Mouse (Mus musculus) layer of hippocampus, postnatal 25 days (tissue): ENCODE results near the gene Krtap28-10. TPM values are rescaled to one million over a fixed set of nuclear protein-coding genes. Genes with fewer than 3 reads are reported as not detected.

Experiments
- DNase-seq, 2 experiments: peaks; one replicate each; pipeline ENCODE4 v3.0.0; 2022; ENCODE audit warnings: mixed read lengths in 2 of 2, low spot score in 1 of 2; ENCODE audit errors: extremely low spot score in 1 of 2
- total RNA-seq, 2 experiments: library from RNA; stranded (reverse); gene quantifications; 2 replicates each; pipeline ENCODE4 v1.2.3; 2021

Gene Krtap28-10
- not detected for total RNA-seq

DNA sequence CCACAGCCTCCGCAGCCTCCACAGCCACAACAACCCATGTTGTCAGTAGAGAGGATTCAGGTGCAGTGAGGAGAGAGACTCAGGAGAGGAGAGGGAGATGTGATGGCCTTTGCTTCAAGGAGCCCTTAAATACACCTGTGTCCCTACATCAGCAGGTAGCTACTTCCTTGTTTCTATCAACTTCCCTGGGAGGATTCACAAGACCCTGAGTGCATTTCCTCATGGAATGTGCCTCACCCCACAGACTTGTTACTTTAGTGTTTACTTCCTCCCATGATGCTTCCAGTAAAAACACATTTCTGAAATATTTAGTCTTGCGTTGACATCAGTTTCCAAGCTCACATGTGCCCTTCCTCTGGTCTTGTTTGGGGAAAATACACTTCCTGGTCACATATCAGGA, at the start of gene Krtap28-10:
Gene Krtap28-10 (minus strand): TSS at position 101 of the 400 bp plus-strand sequence.
- no peak for DNase-seq

DNA sequence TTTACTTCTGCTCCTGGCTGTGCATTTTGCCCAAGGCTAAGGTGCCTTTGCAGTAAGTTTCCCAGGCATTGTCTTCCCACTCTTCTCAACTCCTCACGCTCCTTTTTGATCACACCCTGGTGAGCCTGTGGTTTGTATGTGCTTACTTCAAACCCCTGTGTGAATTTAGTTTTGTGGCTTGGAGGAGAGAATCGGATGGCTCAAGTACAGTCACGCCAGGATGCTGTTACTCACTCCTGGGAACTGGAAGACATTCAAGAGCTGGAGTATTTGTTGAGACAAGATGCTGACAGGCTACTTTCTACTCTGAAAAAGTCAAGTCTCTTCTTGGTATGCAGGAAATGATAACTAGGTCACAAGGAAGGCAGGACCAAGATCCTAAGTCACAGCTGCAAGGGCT, 49.0 kb upstream of the Krtap28-10 start:
- DNase-seq: no peak

DNA sequence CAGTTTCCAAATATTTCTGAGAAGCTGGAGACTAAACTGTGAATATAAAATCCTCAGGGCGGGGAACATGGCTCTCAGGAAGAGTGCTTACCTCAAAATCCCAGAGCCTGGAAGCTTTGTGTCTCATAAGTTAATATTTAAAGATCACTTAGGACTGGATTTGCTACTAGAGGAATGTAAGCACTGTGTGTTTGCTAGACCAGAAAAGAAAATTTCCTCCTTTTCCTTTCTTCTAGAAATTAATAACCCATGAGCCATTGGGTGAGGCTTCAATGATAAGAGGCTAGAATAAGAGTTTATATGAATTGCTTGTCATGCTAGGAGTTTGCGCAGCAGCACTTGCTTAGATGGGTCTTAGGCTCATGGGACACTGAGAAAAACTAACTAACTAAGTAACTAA, 42.5 kb upstream of the Krtap28-10 start:
- no peak for DNase-seq

DNA sequence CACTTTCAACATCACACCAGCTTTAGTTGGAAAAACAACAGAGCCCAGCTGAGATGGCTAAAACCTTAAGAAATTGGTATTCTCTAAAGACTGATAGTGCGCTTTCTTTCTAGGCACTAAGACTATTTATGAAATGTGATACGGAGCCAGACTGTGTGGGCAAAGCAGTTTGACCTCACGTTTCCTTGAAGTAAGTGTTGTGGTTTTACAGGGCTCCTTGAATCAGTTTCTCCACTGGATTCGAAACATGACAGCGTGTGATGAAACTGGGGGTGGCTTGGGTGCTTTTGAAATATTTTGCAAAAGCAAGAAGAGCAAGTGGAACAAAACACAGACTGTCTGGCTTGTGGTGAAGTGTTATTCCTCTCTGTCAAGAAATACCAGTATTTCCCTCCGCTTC, 34.7 kb upstream of the Krtap28-10 start:
- DNase-seq: no peak

DNA sequence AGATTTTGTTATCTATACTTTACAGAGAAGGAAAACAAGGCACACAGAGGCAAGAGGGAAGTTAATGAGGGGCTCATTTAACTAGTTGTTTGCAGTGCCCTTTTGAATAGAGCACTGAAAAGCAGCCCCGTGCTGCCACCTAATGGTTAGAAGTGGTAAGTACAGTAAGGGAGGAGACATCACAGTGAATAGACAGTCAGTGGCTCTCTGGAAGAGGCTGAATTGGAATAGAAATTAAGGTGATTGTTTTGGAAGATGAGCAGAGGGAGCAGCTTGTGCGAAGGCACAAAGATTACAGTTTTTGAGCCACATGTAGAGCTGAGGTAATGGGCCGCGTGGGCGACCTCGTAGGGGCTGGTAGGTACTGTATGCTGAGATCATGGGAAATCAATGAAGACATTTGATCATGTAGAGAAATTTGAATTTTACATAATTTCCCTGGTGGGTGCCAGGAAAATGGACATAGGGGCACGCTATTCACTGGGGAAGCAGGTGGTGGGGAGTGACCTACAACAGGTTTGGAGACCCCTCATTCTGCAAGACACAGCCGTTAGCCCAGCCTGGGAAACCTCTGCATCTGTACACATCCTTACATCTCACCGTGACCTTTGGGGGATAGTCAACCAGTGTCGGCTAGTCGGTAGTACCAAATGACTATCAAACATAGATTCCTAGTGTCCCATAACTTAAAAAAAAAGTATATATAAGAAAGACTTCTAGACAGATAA, 34.1 kb upstream of the Krtap28-10 start:
- no peak for DNase-seq

DNA sequence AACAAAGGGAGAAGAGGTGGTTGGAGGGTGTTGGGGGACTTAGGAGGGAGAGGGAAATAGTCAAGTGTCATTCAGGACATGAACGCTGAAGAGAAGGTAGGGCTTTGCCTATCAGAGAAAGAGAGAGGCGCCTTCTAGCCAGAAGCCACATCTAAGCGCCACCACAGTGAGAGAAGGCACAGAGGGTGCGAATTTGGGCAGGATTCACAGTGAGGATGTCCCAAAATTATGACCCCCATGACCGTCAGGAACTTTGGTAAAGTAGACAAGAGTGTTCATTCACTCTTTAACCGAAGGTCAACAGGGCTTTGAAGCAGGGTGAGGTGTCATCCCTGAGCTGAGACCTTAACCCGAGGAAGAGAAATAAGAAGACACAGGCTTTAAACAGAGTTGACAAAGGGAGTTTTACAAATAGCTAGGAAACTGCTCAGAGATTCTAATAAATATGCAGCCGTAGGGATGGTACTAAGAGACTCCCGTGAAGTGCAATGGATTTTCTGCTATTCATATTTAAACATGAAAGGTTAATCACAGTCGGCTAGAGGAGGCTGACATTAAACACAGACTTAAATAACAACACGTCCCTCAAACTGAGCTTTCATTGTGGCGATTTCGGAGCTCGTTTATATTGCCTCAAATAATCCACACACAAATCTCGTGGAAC, 33.4 kb upstream of the Krtap28-10 start:
- no peak for DNase-seq

DNA sequence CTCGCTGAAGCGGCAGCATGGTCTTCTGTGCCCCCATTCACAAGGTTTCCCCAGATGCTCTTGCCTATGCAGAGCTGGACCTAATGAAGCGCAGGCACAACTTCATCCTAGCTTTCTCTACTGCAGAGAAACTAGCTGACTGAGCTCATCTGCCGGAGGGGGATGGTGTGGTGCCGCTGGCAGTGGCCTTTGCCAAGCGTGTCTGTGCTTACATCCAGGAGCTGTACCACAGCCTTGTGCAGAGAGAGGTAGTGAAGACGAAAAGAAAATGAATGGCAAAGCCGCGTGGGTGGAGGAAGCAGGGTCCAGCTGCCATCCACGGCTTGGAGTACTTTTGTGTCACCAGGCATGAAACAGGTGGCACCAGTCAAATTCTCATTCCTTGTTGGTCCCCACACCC, 24.9 kb upstream of the Krtap28-10 start:
- DNase-seq: peak in 1 of 2 experiments; percentile 3

DNA sequence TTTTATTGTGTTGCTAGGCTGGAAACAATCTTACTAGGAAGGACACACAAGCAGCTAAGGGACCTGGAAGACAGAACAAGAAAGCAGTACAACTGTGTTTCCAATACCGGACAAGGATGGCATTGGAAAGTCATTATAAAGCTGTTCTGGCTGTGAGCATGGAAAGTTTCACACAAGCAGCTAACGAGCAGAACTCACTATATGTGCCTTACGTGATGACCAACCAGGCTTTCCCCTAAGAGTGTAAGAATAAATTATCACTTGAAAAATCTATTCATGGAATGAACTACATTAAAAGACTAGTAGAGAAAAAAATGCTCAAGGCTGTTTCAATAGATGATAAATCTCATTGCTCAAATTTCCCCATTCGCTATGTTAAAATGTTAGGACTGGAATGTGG, 24.3 kb upstream of the Krtap28-10 start:
- no peak for DNase-seq

DNA sequence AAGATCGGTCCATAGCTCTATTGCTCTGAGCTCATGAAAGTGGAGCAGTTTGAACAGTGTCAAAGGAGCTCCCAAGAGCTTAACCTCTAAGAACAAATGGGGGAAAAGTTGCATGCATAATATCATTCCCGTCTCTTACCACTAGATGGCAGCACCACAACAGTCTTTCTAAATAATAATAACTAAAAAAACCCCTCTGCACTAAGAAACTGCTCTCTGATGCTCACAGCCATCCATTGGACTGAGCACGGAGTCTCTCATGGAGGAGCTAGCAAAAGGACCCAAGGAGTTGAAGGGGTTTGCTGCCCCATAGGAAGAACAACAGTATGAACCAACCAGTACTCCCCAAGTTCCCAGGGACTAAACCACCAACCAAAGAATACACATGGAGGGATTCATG, 22.6 kb upstream of the Krtap28-10 start:
- DNase-seq: peak in 1 of 2 experiments; percentile 8

DNA sequence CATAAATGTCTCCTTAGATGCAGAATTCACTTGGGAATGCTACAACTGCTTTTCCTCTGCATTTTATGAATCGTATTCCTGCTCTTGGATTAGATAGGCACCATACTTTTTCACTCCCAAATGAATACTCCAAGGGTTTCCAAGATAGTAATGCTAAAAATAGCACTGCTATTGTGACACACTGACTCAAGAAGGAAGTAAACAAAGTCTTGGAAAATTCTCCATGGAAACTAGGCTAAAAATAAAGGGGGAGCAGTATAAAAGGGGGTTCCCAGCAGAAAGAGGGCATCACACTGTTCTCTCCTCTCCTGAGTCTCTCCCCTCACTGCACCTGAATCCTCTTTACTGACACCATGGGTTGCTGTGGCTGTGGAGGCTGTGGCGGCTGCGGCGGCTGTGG, 18.4 kb upstream of the Krtap28-10 start, which contains the start of gene Krtap28-13:
Gene Krtap28-13 (plus strand): TSS at position 288 of the 400 bp plus-strand sequence.
- DNase-seq: no peak

DNA sequence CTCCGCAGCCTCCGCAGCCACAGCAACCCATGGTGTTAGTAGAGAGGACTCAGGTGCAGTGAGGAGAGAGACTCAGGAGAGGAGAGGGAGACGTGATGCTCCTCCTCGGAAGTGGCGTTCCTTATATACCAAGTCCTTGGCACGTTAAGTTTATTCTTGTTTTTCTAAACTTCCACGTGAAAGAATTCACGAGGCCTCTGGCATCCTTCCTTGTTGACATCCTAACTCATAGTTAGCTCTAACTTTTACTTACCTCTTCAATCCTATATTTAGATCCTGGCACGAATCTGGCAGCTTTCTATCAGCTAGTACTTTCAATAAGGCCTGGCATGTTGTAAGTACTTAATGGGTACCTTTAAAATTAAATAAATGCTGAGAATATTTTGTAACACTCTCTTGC, 17.0 kb upstream of the Krtap28-10 start, which contains the start of gene A030005K14Rik:
Gene A030005K14Rik (minus strand): TSS at position 101 of the 400 bp plus-strand sequence.
- no peak for DNase-seq

DNA sequence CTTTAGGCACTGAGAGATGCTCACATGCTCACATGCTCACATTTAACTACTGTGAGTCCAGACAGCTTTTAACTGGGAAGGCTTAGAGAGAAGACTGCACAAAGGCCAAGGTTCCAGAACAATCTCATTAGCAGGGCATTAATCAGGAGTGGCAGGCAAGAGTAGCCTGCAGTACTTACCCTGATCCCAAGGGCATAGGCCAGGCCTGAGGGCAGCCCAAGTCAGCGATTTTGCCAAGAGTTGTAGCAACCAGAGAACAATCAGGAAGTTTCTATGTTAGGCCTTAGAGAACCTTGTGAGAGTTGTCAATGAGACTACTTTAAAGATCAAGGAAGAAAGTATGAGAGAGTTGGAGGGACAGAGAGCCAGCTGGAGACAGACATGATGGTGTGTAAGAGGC, 16.2 kb upstream of the Krtap28-10 start:
- DNase-seq: no peak

DNA sequence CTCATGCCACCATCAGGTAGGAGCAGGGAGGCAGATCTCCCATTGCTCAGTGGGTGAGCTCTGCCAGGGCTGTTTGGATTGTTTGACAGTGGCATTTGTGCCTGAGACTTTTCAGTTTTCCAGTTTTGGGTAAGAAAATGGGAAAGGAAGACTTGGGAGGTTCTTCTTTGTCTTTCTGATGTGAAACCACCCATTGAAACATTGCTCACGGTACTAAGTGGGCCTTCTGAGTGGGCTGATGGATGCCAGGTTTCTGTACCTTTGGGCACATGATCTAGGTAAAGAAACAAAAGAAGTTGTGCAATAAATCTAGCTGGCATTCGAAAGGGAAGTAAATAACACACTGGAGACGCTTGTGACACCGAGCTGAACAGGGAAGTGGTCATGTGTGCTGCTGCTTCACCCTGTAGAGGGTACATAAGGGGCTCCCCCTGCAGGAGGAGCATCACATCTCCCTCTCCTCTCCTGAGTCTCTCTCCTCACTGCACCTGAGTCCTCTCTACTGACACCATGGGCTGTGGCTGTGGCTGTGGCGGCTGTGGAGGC, 2.7 kb upstream of the Krtap28-10 start, which contains the start of gene Gm47969:
Gene Gm47969 (plus strand): TSS at position 51 of the 546 bp plus-strand sequence.
- DNase-seq: no peak

DNA sequence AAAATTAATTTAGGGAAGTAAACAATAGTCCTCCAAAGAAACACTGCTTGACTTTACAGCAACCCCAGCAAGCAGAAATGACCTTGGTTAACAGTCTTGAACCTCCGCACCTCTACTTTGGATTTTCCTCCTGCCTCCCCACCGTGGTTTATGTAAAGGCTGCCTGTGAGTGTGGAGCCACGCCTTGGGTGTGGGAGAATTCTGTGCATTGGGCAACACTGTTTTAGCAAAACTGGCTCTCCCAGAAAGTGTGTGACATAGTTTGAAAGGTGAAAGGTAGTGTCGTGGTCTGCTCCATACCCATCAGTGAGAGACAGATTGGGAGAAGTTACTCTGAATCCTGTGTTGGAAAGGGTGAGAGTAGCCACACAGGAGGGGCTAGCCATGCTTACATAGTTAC, 3.2 kb downstream of the Krtap28-10 start:
- DNase-seq: no peak

DNA sequence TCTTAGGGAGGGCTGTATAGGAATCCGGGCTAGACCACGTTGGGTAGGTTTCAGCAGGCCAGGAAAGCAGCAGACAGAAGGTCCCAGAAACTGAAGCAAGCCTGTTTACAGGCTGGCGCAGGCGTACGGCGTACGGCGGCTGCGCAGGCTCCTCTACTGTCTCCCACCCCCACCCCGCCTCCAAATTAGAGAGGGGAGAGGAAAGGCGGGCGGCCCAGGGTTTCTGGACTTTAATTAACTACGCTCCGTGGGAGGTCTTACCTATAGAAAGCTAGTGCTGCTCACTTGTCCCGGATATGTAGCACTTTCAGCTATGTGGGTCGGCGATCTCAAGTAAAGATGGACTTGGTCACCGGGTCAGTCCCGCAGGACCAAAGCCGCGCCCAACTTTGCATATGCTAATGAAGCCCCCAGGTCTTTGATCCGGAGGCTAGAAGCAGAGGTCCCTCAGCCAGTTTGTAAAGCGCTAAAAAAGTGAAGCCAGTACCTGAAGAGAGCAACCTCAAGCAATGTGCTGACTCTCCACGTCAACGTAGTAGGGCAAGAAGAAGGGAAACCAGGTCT, 4.1 kb downstream of the Krtap28-10 start, which contains the start of gene Slc19a3:
Gene Slc19a3 (minus strand): TSS at position 340 of the 564 bp plus-strand sequence.
- peak; percentile 23 to 29 for DNase-seq

DNA sequence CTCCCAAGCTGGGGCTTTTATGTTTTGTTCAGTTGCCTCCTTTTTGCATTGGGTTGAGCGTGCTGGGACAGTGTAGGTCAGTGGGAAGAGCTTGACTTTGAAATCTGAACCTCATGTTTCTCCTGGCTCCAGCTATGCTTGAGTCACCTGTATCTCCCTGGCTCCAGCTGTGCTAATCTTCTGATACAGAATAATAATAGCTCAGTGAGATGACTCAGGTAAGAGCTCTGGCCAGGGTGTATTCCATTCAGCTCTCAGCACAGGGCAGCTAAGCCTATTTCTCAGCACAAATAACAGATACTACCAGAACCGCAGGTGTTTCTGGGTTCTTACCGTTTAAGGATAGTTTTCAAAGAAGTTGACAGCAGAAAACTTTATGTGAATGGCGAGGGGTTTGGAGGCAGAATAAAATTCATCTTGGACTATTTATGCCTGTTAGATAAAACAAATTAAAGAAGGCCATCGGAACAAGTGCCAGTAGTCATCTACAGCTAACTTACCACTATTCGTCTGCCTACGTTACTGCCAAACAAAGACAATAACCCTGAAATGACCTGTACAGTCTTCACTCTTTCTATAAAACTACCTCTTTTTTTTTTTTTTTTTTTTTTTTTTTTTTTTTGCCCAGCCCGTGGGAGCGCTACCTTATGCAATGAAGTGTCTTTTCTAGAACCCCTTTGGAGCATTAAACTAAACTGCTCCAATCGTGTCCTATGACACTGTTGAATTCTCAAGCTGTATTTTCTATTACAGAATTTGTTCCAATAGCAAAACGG, 5.2 kb downstream of the Krtap28-10 start:
- DNase-seq: no peak

DNA sequence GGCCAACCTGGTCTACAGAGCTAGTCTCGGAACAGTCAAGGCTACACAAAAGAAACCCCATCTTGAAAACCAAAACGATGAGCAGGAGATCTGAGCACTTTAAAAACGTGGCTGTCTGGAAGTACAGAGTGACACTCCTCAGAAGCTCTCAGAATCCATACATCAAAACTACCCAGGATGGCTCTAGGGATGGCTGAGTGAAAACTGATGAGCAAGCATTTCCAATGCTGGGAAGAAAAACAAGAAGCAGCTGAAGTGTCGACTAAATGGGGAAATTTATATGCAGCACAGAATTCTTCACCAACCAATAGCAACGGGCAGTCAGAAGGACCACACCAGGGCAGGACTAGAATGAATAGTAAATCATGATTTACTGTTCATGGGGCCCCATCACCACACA, 7.8 kb downstream of the Krtap28-10 start:
- DNase-seq: no peak

DNA sequence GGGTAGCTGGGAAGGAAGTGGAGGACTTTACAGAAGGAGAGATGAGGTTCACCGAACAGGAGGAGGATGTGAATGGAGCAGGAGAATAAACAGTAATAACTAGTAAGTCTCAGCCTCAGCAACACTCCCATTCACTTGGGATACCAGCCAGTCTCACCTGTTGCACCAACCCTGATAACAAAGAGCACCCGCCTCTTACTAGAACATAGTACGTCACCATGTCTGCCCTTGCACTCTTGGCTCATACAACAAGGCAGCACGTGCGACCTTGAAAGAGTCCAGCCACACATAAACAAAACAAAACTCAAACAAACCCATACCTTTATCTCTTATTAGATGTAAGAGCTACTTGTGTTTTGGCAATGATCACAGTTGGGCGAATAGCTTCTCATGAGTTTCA, 9.8 kb downstream of the Krtap28-10 start:
- DNase-seq: no peak

DNA sequence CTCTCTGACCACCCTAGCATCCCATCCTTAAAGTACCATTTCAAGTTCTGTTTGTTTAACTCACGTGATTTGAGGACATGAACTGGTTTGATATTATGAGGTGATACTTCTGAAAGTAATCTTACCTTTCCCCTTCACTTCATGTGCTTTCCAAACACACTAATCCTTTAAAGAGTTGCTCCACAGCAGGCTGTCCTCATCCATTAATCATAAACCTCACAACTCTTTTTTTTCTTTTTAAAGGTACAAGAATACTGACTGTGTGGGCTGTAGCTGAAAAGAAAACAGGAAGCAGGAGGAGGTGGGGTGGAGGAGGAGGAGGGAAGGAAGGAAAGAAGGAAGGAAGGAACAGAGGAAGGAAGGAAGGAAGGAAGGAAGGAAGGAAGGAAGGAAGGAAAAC, 10.3 kb downstream of the Krtap28-10 start:
- DNase-seq: no peak

DNA sequence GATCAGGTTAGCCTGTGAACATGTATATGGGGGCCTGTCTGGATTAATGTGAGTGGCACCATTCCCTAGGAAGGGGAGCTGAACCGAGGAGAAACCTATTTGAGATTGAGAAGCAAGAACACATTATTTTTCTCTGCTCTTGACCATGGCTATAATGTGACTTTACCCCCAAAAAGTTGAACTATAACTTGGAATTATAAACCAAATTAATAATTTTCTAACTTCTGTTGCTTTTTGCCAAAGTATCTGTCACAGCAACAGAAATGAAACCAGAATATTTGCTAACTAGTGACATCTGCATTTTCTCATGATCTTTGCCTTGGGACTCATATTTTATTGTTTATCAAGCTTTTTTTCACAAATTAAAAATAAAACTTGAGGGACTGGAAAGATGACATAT, 25.7 kb downstream of the Krtap28-10 start:
- no peak for DNase-seq
